In genomic region chr2:75409806-75410205, GRCm38 (mm10) we compare ENCODE assay signal across 28 mouse cellular contexts.
"Had no signal": no experiment of that assay in that cellular context is flagged by ENCODE, and none has a peak within 500 bp of the region (broad histone marks: within the 10 kb centered on the region; RNA-seq: fewer than 3 reads in every experiment).

No protein-coding gene starts in this region.

- H3K9ac ChIP-seq: limb, embryonic 13.5 days; limb, embryonic 15.5 days; liver, embryonic 12.5 days; liver, embryonic 13.5 days; liver, embryonic 14.5 days; liver, embryonic 15.5 days; liver, postnatal 0 days; lung, embryonic 14.5 days; lung, embryonic 15.5 days; midbrain, embryonic 12.5 days; midbrain, embryonic 13.5 days had no signal

- H3K27me3 ChIP-seq: limb, embryonic 15.5 days; liver, embryonic 12.5 days; liver, embryonic 13.5 days; liver, embryonic 15.5 days; lung, embryonic 15.5 days; megakaryocyte, embryonic 14.5 days; midbrain, embryonic 12.5 days; midbrain, embryonic 13.5 days had no signal

- DNase-seq: left cerebral cortex, postnatal 4 days; liver; liver, embryonic 13.5 days; liver, postnatal 0 days; lung, adult 18-20 months; lung, adult 2 months; lung, embryonic 14.5 days; lung, postnatal 10 days; lung, postnatal 14 days; lung, postnatal 36 days; lung, postnatal 4 days; midbrain, embryonic 14.5 days had no signal

- H3K9me3 ChIP-seq: limb, embryonic 13.5 days; limb, embryonic 15.5 days; liver, embryonic 12.5 days; liver, embryonic 13.5 days; liver, embryonic 15.5 days; lung, embryonic 15.5 days; megakaryocyte, embryonic 14.5 days; midbrain, embryonic 10.5 days; midbrain, embryonic 12.5 days; midbrain, embryonic 13.5 days had no signal

- H3K36me3 ChIP-seq: limb, embryonic 13.5 days; limb, embryonic 15.5 days; liver, embryonic 12.5 days; liver, embryonic 13.5 days; liver, embryonic 15.5 days; lung, embryonic 15.5 days; midbrain, embryonic 10.5 days; midbrain, embryonic 12.5 days; midbrain, embryonic 13.5 days had no signal

- H3K27ac ChIP-seq: left cerebral cortex, adult 2 months; limb, embryonic 13.5 days; limb, embryonic 15.5 days; liver, embryonic 12.5 days; liver, embryonic 13.5 days; liver, embryonic 14.5 days; liver, embryonic 15.5 days; lung, embryonic 15.5 days; macrophage; midbrain, embryonic 10.5 days; midbrain, embryonic 12.5 days; midbrain, embryonic 13.5 days had no signal

- H3K4me2 ChIP-seq: limb, embryonic 13.5 days; limb, embryonic 15.5 days; liver, embryonic 11.5 days; liver, embryonic 12.5 days; liver, embryonic 13.5 days; liver, embryonic 15.5 days; lung, embryonic 14.5 days; lung, embryonic 15.5 days; midbrain, embryonic 12.5 days; midbrain, embryonic 13.5 days had no signal

- H3K4me3 ChIP-seq: left cerebral cortex, adult 2 months; limb, embryonic 13.5 days; limb, embryonic 15.5 days; liver, embryonic 12.5 days; liver, embryonic 13.5 days; liver, embryonic 15.5 days; lung, embryonic 15.5 days; megakaryocyte, embryonic 14.5 days; midbrain, embryonic 10.5 days; midbrain, embryonic 12.5 days; midbrain, embryonic 13.5 days; myocyte had no signal

- H3K4me1 ChIP-seq: liver, embryonic 12.5 days; liver, embryonic 13.5 days; liver, embryonic 15.5 days; lung, embryonic 15.5 days; megakaryocyte, embryonic 14.5 days had no signal

- ATAC-seq: liver, embryonic 12.5 days; liver, postnatal 0 days; lung, postnatal 0 days; midbrain, embryonic 13.5 days; midbrain, embryonic 16.5 days had no signal
